Mouse (Mus musculus): ENCODE measurements around the gene Got1.

- TF ChIP-seq CTCF (IDR thresholded peaks at IDR 0.05; ENCODE audit: low read depth) (no peak), EP300 (optimal IDR thresholded peaks at IDR 0.05) (no peak)
These were observed 51.6 kb downstream of the Got1 start for GRCm38 (mm10) chr19:43472781-43473180.

Measured in stomach, postnatal 0 days (tissue).